Mouse (Mus musculus): ENCODE measurements around the gene Taf1a.
"Not testable (repeated sequence)": the region's sequence is repeated elsewhere in the genome, so short reads cannot be mapped to it uniquely, and the experiment has no call there.

The Taf1a gene

DNA sequence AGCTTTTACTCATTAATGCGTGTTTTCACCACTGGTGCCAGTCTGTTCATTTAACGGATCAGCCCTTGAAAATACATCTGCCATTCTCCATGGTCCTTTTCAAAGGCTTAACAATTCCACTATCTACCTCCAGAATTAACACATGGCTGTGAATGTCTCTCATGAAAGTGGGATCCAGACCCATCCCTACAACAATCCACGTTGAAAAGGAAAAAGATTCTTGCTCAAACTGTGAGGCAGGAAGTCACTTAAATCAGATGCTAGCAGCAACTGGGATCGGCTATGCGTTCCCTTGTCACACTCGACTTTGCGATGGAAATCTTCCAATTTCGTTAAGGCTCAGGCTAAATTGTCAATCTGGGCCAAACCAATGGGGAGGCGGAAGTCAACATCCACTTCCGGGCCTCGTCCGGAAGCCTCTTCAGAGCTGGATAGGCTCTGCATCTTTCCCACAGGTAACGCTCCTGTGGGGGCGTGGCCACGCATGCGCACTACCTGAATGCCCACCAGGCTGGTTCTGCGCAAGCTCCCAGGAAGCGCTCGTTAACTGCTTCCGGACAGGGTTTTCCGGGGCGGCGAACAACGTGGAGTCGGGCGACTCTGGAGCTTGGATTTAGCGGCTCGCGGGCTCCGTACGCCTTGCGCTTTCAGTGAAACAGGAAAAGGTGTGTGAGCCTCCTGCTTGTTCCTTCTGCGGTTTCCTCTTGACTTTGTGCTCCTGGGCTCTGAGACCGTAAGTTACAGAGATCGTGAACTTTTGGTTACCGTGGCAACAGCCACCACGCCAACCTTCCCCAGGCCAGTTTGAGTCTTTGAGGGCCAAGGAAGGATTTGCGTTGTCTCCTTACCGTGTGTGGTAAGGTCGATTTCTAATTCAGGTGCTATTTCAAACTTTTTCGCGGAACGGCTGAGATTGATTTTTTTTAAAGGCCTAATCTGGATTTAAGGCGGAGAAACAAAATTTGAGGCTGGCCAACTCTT is at the start of gene Taf1a:
Gene Taf1a (plus strand): TSS at position 556 of the 981 bp plus-strand sequence.
- DNase-seq (ENCODE audit: extremely low read depth, low read depth), result peak; percentile 91

DNA sequence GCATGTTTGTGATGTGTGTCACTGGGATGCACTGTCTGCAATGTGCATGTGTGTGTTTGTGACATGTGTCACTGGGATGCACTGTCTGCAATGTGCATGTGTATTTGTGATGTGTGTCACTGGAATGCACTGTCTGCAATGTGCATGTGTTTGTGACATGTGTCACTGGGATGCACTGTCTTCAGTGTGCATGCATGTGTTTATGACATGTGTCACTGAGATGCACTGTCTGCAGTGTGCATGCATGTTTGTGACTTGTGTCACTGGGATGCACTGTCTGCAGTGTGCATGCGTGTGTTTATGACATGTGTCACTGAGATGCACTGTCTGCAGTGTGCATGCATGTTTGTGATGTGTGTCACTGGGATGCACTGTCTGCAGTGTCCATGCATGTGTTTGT is 45.9 kb upstream of the Taf1a start:
- DNase-seq (ENCODE audit: extremely low read depth, low read depth), result not testable (repeated sequence)

DNA sequence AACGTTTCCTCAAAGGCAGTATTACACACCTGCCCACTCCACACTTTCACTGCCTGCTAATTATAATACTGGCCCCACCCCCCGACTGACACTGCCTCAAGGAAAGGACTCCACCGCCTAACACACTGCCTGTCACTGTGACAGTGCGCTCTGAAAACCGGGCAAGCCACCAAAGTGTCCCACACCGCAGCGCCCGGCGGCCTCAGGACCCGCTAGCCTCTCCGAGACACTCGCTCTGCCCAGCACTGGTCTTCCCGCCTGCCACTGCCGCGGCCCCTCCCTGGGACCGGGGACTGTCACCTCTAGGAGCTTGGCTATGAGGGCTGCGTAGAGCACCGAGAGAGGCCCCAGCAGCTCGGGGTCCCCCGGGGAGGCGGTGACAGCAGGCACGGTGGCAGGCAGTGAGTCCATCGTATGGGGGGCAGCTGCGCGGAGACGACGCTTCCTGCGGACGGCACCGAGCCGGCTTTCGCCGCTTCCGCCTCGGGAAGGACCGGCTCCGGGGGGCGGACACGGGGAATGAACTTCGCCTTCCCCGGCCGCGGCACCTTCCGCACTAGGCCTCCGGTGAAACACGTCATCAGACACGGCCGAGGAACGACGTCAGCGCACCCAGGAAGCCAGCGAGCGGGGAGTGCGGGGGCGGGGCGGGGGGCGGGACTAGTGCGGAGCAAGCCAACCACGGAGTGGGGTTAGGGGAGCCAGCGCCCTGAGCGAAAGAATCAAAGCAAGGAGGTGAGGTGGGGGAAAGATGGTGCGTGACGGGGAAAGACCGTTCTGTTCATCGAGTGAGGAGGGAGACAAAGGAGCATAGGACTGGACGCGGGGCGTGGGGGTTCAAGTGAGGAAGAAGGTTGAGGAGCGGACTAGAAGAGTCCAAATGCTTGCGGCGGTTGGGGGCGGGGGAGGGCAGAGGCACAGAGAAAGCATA is 43.6 kb upstream of the Taf1a start:
- DNase-seq (ENCODE audit: extremely low read depth, low read depth), result peak; percentile 70

DNA sequence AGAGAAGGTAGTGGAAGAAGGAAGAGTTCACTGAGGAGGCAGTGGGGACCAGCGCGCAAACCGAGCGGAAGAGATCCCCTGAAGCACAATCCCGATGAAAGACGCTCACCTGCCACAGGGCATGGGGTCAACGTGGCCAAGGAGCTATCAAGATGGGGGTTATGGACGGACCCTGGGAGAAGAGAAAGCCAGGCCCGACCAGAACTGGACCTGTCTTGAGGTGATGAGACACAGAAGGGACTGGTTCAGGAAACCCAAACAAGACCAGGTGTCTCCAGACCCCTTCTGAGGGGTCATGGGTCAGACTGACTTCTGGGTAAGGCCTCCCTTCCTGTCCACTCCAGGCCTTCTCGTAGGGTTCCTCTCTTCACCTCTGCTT is 43.0 kb upstream of the Taf1a start:
- DNase-seq (ENCODE audit: extremely low read depth, low read depth), result no peak

DNA sequence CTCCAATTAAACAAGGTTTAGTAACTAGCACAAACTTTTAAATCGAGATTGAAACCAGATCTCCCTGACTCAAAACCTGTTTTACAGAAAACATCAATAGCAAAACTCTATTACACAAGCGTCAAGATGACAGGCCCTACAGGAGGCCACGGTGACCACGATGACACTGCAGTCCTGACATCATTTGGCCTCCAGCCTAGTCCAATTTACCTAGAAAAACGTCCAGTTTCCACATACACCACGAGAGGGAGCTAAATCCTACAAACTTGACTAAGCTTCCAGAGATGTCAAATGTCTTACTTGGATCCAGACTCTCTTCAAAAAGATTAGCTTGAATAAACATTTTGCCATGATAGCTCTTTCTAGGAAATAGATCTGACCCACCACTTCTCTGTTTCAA is 38.9 kb upstream of the Taf1a start:
- peak; percentile 77 for DNase-seq (ENCODE audit: extremely low read depth, low read depth)

DNA sequence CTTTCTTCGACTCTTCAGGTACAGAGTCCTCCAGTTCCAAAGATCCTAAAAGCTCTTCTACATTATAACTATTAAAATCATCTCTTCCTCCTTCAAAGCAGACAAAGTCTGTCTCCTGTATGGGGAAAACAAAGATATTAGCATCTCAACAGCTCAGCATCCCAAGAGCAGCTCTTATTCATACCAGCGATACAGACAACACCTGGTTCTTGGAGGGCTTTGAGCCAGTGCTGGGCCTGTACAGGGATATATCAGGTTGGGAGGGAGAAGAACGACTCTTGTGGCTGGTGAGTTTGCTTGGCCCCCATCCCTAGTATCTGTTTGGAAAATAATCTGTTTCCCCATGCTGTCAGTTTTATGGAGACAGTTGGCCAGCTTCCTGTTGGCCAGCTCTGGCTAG is 29.9 kb upstream of the Taf1a start:
- no peak for DNase-seq (ENCODE audit: extremely low read depth, low read depth)

DNA sequence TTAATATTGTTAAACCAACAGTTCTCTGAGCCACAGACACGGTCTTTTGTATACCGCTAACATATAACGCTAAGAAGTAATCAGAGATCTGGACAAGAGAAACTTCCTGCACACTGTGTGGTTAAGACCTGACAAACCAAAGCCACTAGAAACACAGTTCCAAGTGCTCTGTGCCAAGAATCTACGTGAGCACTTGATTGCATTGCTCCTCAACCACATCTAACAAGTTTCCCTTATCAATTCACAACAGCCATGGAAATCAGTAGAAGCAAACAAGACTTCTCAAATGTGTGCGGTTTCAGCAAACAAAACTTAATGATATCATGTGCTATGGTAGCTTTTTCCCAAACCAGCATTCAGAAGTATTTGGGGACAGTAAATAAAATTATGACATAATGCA is 26.5 kb upstream of the Taf1a start:
- DNase-seq (ENCODE audit: extremely low read depth, low read depth), result peak; percentile 91

DNA sequence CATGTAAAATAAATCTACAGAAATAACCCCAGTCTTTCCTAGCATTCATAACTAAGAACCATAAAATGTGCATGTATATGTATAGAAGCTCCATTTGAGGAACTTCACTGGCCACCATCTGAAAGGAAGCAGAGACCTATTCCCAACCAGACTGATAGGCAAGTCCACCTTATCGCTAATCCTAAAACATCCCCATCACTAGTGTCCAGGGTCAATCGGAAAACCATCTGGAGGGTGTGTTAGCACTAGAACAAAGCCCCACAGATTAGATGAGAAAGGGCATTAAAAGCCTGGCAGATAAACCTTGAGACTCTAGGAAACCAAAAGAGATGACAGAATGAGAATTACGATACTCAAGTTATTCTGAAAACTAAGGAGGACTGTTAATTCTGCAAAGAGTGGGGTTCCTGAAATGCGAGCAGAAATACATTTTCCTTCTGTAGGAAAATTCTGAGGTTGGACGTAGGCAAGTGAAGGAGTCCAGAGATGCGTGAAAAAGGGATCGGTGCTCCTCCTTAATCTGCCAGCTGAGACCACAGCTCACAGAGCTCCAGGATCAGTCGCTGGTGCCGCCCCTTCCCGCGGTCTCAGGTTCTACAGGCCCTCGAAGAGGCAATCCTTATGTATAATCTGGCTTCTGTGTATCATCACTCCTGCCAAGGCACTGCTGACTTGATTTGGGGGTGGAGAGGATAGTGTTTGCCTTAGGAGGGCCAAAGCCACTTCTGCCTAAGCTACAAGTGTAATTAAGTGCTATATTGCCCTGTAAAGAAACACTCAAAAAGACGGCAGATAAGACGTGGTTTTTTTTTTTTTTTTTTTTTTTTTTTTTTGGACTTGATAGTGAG is 25.8 kb upstream of the Taf1a start:
- no peak for DNase-seq (ENCODE audit: extremely low read depth, low read depth)

DNA sequence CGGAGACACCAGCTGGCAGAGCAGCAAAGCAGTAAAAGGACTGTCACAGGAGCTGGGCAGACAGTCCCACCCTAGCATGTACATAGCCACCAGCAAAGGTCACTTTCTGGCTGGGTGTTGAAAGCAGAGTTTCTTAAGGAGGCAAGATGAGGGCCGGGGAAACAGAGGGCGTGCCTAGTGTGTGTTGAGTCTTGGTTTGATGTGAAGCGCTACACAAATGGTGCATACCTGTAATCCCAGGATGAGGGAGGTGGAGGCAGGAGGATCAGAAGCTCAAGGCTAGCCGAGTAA is 25.3 kb upstream of the Taf1a start:
- no peak for DNase-seq (ENCODE audit: extremely low read depth, low read depth)

DNA sequence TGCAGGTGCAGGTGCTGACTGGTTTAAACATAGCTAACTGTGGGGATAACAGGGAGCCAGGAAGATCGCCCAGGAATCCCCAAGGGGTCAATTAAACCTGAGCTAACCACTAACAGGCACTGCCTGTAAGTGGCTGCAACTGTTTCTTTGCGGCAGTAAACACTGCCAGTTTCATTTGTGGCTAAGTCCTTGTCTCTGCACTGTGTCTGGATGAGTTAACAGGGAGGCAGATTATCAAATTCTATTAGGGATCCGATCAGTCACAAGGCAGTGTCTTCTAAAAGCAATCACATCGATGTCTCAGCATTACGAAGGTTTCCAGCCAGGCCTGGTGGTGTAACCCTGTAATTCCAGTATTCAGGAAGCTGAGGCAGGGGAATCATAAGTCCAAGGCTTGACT is 22.4 kb upstream of the Taf1a start:
- DNase-seq (ENCODE audit: extremely low read depth, low read depth), result no peak

DNA sequence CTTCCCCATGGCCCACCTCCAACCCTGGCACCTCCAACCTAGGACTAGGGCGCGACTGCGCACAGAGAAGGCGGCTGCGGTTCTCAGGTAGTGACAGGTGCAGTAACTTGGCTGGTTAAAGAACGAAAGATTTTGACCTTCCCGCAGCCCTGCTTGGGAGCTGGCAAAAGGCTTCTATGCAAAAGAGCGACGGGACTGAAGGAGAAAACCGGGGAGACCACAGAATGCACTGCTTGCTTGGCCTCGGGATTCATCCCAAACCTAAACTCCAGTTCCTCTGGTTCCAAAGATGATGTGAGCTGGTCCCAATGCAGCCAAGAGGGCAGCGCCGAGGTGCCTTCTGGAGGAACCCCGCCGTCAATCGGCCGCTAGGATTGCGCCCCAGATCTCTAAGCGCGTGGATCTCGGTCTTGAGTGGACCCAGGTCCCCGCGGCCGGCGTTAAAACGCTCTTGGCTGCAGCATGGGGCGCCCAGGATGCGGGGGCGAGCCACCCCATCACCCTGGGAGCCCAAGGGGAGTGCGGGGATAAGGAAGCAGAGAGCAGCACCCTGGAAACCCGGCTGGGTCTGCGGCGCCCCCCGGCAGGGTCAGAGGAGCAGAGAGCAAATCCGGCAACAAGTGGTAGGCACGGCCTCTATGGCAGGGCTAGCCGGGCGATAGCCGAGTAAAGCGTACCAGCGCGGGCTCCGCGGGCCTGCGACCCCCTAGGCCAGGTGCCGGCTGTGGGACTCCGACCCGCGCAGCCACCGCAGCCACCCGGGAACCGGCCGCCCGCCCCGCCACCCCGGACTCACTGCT is 20.0 kb upstream of the Taf1a start:
- no peak for DNase-seq (ENCODE audit: extremely low read depth, low read depth)

DNA sequence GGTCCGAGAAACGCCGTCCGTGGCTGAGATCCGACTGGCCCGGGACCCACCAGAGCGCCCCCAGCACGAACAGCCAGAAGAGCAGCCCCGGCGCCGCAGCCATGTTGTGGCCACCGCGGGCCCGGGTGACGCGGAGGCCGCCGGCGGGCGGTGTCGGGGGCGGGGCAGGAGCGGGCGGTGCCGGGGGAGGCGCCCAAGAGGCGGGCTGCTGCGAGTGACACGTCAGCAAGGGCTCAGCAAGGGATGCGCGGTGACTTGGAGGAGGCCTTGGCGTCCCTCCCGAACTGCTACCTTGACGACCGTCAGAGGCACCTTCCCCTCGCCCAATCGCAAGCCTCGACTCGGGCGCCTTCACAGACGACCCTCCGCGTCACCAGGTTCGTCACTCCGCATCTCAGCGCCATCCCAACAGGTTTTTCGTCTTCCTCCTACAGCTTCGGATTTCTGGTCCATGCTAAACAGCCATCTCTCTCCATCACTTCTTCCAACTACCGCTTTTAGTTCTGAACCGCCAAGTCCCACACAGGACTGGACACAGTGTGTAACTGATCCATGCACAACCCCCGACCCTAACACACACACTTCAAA is 19.3 kb upstream of the Taf1a start, which contains the start of gene Mia3:
Gene Mia3 (minus strand): TSS at position 127 of the 588 bp plus-strand sequence.
- peak; percentile 87 for DNase-seq (ENCODE audit: extremely low read depth, low read depth)

DNA sequence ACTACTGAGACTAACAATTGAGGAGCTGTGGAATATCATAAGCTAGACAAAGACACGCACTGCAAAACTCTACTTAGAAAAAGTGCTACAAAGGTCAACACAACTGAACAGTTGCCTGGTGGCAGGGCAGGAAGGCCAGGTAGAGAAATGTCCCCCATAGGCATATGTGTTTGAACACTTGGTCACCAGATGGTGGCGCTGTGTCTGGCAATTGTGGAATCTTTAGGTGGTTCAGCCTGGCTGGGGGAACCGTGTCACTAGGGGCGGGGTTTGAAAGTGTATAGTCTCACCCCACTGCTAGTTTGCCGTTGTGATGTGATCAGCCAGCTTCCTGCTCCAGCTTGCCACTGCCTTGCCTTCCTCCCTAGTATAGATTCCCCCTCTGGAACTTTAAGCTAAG is 14.1 kb upstream of the Taf1a start:
- DNase-seq (ENCODE audit: extremely low read depth, low read depth), result no peak

DNA sequence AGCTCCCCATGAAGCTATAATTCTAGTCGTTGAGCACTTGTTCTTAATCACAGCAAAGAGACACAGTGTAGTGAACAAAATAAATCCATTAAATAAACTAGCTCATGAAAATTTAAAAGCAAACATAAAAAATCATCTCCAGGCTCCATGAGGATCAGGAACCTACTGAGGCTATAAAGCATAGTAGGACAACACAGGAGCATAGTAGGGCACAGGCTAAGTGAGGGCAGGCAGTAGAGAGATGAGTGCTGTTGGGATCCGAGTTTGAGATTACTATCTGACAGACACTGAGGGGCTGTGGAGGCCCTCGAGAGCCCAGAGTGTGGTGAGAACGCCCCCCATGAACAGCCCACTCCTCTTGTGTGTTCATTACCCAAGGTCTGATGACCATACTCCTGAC is 11.7 kb upstream of the Taf1a start:
- DNase-seq (ENCODE audit: extremely low read depth, low read depth), result no peak

DNA sequence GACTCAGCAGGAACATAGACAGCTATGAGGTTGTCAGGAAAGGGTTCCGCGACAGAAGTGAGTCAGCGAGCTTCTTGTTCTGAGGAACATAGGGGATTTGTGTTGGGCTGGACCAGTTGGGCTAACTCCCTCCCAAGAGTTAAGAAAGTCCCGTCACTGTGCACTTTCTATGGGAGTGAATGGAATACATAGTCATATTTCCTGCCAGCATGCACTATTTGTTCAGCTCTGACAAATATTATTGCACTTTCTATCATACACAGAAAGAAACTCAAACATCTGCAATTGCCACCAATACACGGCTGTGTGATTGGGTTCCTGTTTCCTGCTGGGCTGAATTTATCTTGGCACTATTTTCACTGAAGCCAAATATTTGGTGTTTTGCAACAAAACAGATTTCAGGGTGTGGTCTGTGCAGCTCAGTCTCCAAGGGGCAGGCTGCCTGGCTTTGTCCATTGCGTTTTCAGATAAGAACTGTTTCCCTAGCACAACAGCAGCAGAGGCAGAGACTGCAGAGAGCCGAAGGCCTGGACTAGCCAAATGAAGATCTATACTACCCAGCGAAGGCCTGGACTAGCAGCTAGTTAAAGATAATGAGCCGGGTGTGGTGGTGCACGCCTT is 10.3 kb upstream of the Taf1a start:
- DNase-seq (ENCODE audit: extremely low read depth, low read depth), result no peak

DNA sequence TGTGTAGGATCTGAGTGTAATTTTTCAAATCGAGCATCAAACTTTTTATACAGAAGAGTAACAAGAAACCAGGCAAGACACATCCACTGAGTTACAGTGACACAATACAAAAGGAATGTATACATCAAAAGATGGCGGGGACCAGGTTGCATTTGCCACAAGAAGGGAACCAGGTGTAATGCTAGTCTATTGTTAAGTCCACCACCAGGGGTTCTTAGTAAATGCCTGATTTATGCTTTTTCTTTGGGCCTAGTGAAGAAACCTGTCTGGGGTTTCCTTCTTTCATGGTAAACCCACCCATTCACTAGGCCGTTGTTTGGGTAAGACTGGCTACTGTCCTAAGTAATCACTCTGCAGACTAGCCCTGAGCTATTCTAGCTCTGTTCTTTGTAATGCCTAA is 9.4 kb upstream of the Taf1a start:
- not testable (repeated sequence) for DNase-seq (ENCODE audit: extremely low read depth, low read depth)

DNA sequence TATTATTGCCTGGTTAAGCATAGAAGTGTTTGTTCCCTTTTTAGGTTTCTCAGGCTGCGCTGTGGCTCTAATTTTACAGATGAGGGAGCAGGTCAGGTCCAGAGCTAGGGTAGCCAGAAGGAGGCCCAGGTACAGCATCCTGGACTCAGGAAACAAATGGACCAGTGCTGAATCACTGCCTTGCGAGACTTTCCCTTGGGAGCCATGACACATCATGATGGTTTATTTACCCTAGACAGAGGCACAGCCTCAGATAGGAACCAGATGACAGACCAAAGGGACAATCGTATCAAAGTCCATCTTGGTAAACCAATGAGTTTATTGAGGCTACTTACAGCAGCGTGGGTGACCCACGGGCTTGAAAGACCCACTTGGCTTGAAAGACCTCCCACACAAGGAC is 7.0 kb upstream of the Taf1a start:
- no peak for DNase-seq (ENCODE audit: extremely low read depth, low read depth)

DNA sequence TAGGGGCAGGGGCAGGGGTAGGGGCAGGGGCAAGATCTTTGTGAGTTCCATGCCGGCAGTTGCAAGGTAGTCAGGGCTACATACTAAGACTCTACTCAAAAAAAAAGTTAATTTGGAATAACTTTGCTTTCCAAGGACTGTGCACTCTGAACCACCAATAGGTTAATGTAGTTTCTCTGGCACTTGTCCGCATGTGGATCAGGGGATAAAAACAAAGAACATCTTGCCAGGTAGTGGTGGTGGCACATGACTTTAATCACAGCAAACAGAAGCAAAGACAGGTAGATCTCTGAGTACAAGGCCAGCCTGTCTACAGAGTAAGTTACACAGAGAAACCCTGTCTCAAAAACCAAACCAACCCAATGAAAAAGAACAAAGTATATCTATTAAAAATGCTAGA is 6.2 kb upstream of the Taf1a start:
- no peak for DNase-seq (ENCODE audit: extremely low read depth, low read depth)

DNA sequence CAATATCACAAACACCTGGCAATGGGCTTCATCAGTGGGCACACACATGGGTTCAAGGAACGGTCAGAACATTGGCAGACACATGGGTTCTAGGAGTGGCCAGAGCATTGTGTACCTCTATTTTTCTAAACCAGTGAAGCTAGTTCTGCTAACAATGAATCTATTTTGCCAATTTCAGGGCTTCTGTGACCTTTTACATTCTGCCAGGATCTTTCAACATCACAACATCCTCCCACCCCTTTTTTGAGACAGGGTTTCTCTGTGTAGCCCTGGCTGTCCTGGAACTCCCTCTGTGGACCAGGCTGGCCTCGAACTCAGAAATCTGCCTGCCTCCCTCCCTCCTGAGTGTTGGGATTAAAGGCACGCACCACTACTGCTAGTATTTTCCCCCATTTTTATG is 1.4 kb upstream of the Taf1a start:
- not testable (repeated sequence) for DNase-seq (ENCODE audit: extremely low read depth, low read depth)

DNA sequence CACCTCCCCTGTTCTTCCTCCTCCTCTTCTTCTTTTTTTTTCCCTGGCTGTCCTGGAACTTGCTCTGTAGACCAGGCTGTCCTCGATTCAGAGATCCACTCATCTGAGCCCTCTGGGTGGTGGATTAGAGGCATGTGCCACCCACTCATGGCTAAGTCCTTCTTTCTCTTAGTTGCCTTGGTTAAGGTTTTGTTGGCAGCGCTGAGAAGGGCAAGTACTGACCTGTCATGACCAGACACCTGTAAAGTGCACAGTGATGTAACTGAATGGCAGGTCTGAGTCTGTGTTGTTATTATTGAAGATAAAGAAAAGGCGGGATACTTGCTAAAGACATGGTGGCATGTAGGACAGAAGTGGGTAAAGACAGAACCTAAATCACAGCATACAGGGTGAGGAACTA is 14.6 kb downstream of the Taf1a start:
- DNase-seq (ENCODE audit: extremely low read depth, low read depth), result no peak
